Mouse (Mus musculus) layer of hippocampus, adult 8-10 months (tissue): Measurements from ENCODE around the gene Vars. TPM values are rescaled to one million over a fixed set of nuclear protein-coding genes. Genes with fewer than 3 reads are reported as not detected.

Source experiments
- total RNA-seq, 4 experiments: library from RNA; stranded (reverse); gene quantifications; 2 replicates each; pipeline ENCODE4 v1.2.4; 2022

Gene Vars
- total RNA-seq, 4 experiments from 2014 or later: 49.9 to 58.8 (median 51.3) TPM

Other genes starting within 250 kb of the Vars start
- gene Cyp21a1, start 196.4 kb upstream of the Vars start, total RNA-seq: 1 to 10 TPM; 2.7 to 3.2 (median 3.0) TPM
- gene Stk19, start 164.0 kb upstream of the Vars start, total RNA-seq: 10 to 100 TPM; 52.3 to 70.3 (median 58.1) TPM
- 10 to 100 TPM; 33.0 to 42.4 (median 34.4) TPM for gene Dxo, start 164.0 kb upstream of the Vars start, total RNA-seq
- gene Skiv2l, start 150.8 kb upstream of the Vars start, total RNA-seq: 10 to 100 TPM; 67.1 to 77.5 (median 71.5) TPM
- 10 to 100 TPM; 33.2 to 41.3 (median 40.8) TPM for gene Nelfe, start 150.6 kb upstream of the Vars start, total RNA-seq
- under 1 TPM; 0.17 to 0.31 (median 0.18) TPM for gene Cfb, start 138.5 kb upstream of the Vars start, total RNA-seq
- gene Zbtb12, start 121.5 kb upstream of the Vars start, total RNA-seq: 10 to 100 TPM in 2 of 4 experiments, 1 to 10 TPM in 2; 8.3 to 10.2 (median 9.3) TPM
- gene Gm20547, start 118.9 kb upstream of the Vars start, total RNA-seq: not detected
- gene C2, start 102.7 kb upstream of the Vars start, total RNA-seq: 1 to 10 TPM; 3.1 to 4.4 (median 4.3) TPM
- gene Ehmt2, start 102.5 kb upstream of the Vars start, total RNA-seq: 100 to 1,000 TPM; 186 to 199 (median 189) TPM
- under 1 TPM; 0.14 to 0.41 (median 0.34) TPM for gene Slc44a4, start 86.5 kb upstream of the Vars start, total RNA-seq
- 10 to 100 TPM; 38.3 to 46.8 (median 41.7) TPM for gene Neu1, start 69.7 kb upstream of the Vars start, total RNA-seq
- 10 to 100 TPM; 13.2 to 31.7 (median 24.2) TPM for gene Hspa1b, start 41.7 kb upstream of the Vars start, total RNA-seq
- gene Gm20481, start 31.1 kb upstream of the Vars start, total RNA-seq: not detected
- 10 to 100 TPM; 14.3 to 24.2 (median 19.4) TPM for gene Hspa1a, start 28.8 kb upstream of the Vars start, total RNA-seq
- under 1 TPM; 0.23 to 0.45 (median 0.31) TPM for gene Hspa1l, start 28.3 kb upstream of the Vars start, total RNA-seq
- 10 to 100 TPM; 13.1 to 19.1 (median 16.9) TPM for gene Lsm2, start 19.1 kb upstream of the Vars start, total RNA-seq
- under 1 TPM; 0.14 to 0.90 (median 0.56) TPM for gene Vwa7, start 15.6 kb downstream of the Vars start, total RNA-seq
- under 1 TPM in 2 of 4 experiments, not detected in 2; 0.76 to 0.95 TPM for gene Sapcd1, start 27.0 kb downstream of the Vars start, total RNA-seq
- gene Msh5, start 45.8 kb downstream of the Vars start, total RNA-seq: 1 to 10 TPM; 1.1 to 2.1 (median 1.4) TPM
- gene Clic1, start 49.0 kb downstream of the Vars start, total RNA-seq: 10 to 100 TPM in 2 of 4 experiments, 1 to 10 TPM in 2; 9.2 to 27.8 (median 15.9) TPM
- gene Ddah2, start 58.0 kb downstream of the Vars start, total RNA-seq: 10 to 100 TPM in 3 of 4 experiments, 1 to 10 TPM in 1; 8.8 to 20.3 (median 14.9) TPM
- gene Ly6g6c, start 64.4 kb downstream of the Vars start, total RNA-seq: not detected
- under 1 TPM in 1 of 4 experiments, not detected in 3; 0.48 TPM for gene Mpig6b, start 65.2 kb downstream of the Vars start, total RNA-seq
- gene Ly6g6e, start 75.9 kb downstream of the Vars start, total RNA-seq: 1 to 10 TPM; 4.6 to 7.1 (median 5.6) TPM
- gene Ly6g6d, start 77.1 kb downstream of the Vars start, total RNA-seq: 1 to 10 TPM; 1.4 to 2.9 (median 2.2) TPM
- 1 to 10 TPM in 1 of 4 experiments, under 1 TPM in 2, not detected in 1; 0.41 to 1.0 (median 0.89) TPM for gene Ly6g6f, start 84.6 kb downstream of the Vars start, total RNA-seq
- 100 to 1,000 TPM in 3 of 4 experiments, 10 to 100 TPM in 1; 96.2 to 115 (median 106) TPM for gene Abhd16a, start 88.3 kb downstream of the Vars start, total RNA-seq
- gene Ly6g5c, start 107.3 kb downstream of the Vars start, total RNA-seq: not detected
- gene Ly6g5b, start 114.4 kb downstream of the Vars start, total RNA-seq: under 1 TPM; 0.27 to 0.83 (median 0.63) TPM
- 10 to 100 TPM; 17.6 to 19.2 (median 18.0) TPM for gene Gpank1, start 120.5 kb downstream of the Vars start, total RNA-seq
- gene Csnk2b, start 121.1 kb downstream of the Vars start, total RNA-seq: 100 to 1,000 TPM; 176 to 194 (median 189) TPM
- 10 to 100 TPM; 27.6 to 31.6 (median 30.9) TPM for gene D17H6S53E, start 125.4 kb downstream of the Vars start, total RNA-seq
- not detected for gene Apom, start 131.1 kb downstream of the Vars start, total RNA-seq
- gene Bag6, start 134.2 kb downstream of the Vars start, total RNA-seq: 100 to 1,000 TPM; 291 to 311 (median 298) TPM
- 100 to 1,000 TPM; 302 to 328 (median 308) TPM for gene Prrc2a, start 163.9 kb downstream of the Vars start, total RNA-seq
- 10 to 100 TPM in 2 of 4 experiments, 1 to 10 TPM in 2; 6.3 to 45.4 (median 25.7) TPM for gene Aif1, start 175.1 kb downstream of the Vars start, total RNA-seq
- gene Lst1, start 187.5 kb downstream of the Vars start, total RNA-seq: 10 to 100 TPM in 1 of 4 experiments, 1 to 10 TPM in 3; 5.0 to 13.2 (median 7.1) TPM
- gene Ltb, start 193.5 kb downstream of the Vars start, total RNA-seq: 1 to 10 TPM in 1 of 4 experiments, under 1 TPM in 3; 0.53 to 1.4 (median 0.71) TPM
- under 1 TPM in 1 of 4 experiments, not detected in 3; 0.29 TPM for gene Tnf, start 201.0 kb downstream of the Vars start, total RNA-seq
- gene Lta, start 204.4 kb downstream of the Vars start, total RNA-seq: under 1 TPM; 0.32 to 0.89 (median 0.67) TPM
- gene Gm16181, start 219.8 kb downstream of the Vars start, total RNA-seq: not detected
- 100 to 1,000 TPM; 592 to 630 (median 612) TPM for gene Atp6v1g2, start 232.7 kb downstream of the Vars start, total RNA-seq
- gene Nfkbil1, start 234.8 kb downstream of the Vars start, total RNA-seq: 10 to 100 TPM; 12.9 to 16.4 (median 14.9) TPM
- 100 to 1,000 TPM; 216 to 231 (median 222) TPM for gene Ddx39b, start 240.8 kb downstream of the Vars start, total RNA-seq